Mouse (Mus musculus) layer of hippocampus, postnatal 25 days (tissue): ENCODE results near the gene Padi1. TPM values are rescaled to one million over a fixed set of nuclear protein-coding genes. Genes with fewer than 3 reads are reported as not detected.

Experiments
- DNase-seq, 2 experiments: peaks; one replicate each; pipeline ENCODE4 v3.0.0; 2022; ENCODE audit warnings: mixed read lengths in 2 of 2, low spot score in 1 of 2; ENCODE audit errors: extremely low spot score in 1 of 2
- total RNA-seq, 2 experiments: library from RNA; stranded (reverse); gene quantifications; 2 replicates each; pipeline ENCODE4 v1.2.3; 2021

The Padi1 gene
- total RNA-seq, 2 experiments from 2014 or later = not detected

DNA sequence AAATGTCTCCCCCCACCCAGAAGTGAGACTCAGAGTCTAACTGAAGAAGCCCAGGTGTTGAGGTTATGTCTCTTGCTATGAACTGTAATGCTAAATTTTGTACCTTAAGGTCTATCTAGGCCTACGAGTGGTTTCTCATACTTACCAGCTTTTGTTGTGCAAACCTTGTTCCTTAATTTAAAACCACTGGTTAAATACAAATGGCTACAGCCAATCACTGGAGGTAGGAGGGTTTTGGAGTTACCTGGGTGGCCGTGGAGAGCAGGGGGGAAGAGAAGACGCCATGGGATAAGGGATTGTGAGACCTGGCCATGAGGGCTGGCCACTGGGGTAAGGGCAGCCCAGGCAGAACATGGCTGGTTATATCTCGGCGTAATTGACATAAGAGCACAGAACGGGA, 57.3 kb downstream of the Padi1 start:
- no peak for DNase-seq

DNA sequence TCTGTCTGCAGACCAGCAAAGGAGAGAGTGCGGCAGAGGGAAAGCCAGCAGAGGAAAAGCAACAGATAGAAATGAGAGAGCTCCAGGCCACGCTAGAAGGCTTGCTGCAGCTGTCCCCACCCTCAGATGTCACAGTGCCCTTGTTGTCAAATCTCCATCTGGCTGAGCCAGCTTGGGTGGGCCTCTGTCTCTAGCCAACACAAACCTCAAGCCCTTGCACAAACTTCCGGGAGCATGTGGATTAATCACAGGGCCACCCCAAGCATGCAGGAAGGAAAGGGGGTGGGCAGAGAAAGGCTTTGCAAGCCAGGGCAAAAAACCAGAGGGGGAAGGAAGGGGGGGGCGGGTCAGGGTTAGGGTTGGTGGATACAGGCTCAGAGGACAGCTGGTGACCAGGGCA, 58.2 kb downstream of the Padi1 start:
- DNase-seq = no peak

DNA sequence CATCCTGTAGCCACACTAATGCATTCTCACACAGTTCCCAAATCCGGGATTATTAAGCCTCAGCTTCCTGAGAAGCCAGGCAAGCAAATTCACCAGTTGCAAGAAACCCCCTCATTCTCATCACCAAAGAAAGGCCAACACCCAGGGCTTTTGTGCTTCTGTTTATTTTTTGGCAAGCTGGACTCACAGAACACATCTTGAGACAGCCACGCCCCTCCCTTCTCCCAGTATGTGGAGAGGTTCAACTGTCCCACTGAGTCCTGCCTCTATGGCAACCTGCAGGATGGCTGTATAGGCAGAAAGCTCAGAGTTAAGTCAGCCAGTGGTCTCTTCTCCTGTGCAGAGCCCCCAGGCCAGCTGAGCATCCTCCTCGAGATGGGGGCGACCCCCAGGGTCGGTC, 60.4 kb downstream of the Padi1 start:
- no peak for DNase-seq

DNA sequence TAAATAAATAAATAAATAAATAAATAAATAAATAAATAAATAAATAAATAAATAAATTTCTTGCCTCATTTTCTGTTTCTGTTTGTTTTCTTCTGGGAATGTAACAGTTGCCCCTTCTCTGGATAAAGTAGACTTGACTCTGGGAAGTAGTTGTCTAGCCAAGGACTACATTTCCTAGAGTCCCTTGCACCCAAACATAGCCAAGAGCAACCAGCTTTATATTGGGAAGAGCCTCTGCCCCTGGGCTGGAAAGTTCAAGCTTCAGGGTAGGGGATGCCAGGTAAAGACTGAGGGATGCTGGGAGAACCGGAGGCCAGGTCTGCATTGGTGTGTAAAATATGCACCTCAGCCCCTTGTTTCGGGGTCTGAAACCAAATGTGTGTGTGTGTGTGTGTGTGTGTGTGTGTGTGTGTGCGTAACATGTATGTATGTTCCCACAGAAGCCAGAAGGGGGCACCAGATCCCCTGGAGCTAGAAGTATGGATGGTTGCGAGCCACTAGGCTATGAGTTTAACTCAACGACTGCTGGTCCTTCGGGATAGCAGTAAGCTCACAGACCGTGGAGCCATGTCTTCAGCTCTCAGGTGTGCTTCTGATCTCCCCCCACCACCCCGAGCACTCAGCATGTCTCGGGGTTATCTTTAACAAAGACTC, 61.2 kb downstream of the Padi1 start:
- DNase-seq = no peak

DNA sequence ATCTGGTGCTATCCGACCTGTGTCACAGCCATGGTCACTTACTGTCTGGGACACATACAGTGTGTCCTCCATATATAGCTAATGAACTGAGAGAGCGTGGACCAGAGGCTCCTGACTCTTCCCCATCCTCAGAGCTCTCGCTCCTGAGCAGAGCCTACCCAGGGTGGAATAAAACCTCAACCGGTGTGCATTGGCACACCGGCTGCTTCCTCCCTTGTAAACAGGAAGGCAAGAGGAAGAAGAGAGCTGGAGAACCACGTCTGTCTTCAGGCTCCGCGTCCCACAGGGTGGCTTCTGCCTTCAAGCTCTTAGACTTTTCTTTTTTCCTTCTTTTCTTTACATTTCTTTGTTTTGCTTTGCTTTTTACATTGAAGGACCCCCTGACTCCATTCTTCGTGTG, 62.8 kb downstream of the Padi1 start:
- no peak for DNase-seq

DNA sequence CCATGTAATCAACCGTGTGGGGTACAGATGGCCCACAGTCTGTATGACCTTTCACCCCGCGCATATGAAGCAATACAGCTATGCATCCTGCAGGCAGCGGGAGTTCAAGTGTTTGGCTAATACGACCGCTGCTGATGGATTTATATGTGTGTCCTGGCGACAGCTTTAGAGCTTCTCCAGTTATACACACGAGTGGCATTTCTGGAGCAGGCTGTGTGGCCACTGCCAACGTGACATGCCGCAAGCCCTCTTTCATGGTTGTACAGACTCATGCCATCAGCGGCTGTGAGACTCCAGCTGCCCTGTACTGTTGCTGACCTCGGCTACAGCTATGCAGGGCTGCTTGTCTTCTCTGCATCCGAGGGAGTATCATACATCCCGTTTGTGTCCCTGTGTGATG, 65.1 kb downstream of the Padi1 start:
- DNase-seq = no peak

DNA sequence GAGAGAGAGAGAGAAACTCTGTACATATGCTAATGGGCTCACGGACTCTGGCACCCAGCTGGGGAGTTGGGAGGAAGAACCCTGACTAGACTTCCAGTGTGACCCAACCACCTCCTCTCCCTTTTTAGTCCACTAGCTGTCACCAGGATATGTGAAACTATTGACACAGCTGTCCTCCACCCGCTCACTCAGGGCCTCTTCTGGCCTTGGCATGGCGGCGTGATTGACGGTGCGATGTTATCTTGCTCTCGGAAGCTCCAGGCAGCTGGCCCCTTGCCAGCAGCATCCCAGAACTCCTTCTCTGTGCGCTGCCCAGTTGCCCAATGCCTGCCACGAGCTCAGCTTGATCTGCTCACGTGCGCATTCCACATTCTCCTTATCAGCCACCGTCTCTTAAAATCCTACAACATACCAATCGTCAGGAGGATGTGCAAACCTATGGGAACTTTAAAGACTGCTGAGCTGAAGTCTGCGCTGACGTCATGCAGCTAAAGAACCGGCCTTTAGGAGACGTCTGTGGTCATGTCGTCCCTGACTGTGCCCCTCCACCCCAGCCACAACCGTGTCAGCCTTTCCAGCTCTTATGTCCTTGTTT, 65.7 kb downstream of the Padi1 start:
- no peak for DNase-seq

DNA sequence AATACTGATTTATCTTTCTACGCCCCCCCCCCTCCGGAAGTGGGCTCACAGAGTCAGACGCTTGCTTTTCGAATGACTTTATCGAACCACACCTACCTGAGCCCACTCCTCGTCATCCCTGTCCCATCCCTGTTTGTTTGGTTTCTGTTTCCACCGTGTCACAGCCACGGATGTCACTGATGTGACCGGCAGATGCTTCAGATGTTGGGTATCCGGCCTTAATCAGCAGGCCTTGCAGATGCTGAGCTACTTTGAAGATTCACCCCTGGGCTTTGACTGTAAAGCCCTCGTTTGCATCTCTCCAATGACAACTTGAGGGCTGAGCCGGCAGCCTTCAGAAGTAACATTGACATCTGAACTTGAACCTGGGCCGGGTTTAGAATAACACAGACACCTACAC, 69.0 kb downstream of the Padi1 start:
- no peak for DNase-seq

DNA sequence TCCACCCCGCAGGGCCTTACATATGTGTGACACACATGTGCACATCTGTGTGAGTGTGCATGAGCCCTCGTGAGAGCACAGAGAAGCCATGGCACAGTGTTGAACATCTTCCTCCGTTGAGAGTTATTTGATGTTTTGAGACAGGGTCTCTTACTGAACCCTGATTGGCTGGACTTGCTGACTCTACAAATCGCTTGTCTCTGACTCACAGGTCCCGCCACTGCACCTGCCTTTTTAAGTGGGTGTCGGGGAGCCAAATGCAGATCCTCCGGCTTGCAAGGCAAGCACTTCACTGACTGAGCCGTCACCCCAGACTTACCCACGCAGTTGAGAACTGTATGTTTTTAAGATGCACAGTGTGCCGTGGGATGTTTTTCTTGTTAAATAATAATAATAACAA, 69.7 kb downstream of the Padi1 start:
- DNase-seq = no peak

DNA sequence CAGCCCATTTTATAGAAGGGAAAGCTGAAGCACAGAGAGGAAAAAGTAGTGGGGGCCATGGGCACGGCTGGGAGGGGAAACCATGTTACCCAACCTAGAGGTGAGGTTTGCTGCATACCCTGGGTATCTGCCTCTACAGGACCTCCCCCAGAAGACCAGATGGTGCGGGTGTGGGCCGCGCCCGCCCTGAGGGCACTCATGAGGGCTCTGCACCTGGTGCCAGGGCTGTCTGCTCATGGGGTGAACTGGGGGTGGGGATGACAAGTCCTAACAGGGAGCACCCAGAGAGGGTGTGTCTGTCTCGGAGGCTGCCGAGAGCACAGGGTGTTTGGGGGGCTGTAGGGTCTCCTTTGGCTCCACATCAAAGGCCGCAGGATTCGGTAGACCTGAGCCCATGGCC, 70.7 kb downstream of the Padi1 start:
- no peak for DNase-seq

DNA sequence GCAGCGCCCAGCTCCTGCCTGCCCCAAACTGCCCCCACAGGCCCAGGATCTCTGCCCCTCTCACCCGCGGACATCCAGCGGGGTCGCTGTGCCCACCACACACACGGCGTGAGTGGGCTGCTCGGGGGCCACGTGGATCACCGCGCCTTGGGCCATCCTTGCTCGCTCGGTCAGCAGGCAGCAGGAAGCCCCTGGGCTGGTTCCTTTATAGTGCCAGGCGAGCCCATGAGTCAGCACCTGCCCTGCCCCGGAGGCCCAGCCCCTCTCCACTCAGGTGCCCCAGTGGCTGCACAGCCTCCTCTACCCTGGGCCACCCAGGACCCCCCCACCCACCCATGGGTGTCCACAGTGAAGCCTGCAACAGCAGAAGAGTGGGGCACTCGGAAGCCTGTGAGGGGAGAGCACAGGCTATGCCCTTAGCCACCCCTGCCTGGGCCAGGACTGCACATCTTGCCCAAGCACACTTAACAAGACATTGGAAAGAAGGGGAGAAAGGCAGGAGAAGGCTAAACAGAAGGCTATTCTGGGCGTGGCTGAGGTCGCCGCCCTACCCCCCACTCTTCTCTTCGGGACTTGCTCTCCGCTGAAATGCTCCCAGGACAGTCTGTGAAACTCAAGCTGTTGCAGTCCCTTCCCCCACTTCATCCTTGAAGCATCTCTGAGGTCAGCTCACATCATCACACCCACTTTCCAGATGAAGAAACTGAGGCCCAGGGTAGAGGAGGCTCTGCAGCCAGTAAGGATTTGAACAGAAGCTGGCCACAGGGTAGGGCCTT, 71.4 kb downstream of the Padi1 start, which contains the start of gene Padi4:
TSS of gene Padi4 (minus strand) at position 212 of the 776 bp plus-strand sequence.
- no peak for DNase-seq

DNA sequence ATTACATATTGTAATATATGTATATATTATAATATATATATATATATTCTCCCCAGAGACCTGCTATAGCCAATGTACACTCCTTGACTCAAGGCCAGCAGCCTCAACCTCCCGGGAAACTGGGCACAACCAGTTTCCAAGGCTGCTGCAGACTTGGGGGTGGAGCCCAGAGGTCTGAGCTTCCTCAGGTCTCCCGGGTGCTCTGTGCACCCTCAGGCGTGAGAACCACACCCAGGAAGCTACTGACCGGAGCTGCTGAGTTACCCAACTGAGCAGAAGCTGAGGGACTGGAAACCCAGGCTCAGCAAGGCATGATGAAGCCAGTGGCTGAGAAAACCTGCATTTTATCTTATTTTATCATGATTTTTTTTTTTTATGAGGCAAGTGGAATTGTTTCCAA, 74.5 kb downstream of the Padi1 start:
- DNase-seq = no peak

DNA sequence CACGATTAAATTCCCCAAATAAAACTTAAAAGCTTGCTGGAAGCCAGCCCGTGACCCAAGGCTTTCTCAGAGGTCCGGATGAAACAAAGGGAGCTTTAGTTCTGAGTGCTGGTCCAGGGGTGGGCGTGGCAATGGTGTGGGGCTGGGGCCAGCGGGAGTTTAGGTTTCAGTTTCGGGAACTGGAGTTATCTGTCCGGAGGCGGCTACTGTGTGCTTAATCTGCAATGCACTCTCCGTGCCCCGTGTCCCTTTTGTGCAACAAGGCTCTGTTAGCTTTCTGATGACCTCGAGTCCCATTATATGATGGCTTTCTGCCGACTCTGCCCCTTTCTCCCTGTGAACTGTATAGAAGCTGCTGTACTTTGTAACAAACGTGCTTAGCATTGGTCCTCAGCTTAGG, 75.1 kb downstream of the Padi1 start:
- no peak for DNase-seq

DNA sequence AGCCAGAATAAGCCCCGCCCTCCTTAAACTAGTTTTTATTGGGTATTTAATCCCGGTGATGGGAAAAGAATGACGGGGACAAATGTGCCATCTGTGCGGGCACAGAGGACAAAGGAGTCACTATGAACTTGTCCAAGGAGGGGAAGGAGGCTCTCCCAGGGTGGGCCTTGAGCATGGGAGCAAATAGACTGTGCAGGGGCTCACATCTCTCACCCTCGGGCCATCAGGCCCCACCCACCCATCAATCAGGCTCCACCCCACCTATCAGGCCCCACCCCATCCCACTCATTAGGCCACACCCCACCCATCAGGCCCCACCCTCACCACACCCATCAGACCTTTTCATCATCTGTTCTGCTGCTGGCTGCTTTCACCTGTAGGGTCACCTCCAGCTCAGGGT, 76.6 kb downstream of the Padi1 start:
- no peak for DNase-seq

DNA sequence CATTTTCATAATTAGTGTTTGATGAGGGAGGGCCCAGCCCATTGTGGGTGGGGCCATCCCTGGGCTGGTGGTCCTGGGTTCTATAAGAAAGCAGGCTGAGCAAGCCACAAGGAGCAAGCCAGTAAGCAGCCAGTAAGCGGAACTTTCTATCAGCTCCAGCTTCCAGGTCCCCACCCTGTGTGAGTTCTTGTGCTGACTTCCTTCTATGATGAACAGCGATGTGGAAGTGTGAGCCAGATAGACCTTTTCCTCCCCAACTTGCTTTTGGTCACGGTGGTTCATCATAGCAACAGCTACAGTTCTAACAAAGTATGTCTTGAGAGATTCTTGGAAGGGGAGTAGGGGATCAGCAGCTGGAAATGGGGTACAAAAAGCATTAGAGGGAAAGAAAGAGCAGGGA, 79.6 kb downstream of the Padi1 start:
- no peak for DNase-seq

DNA sequence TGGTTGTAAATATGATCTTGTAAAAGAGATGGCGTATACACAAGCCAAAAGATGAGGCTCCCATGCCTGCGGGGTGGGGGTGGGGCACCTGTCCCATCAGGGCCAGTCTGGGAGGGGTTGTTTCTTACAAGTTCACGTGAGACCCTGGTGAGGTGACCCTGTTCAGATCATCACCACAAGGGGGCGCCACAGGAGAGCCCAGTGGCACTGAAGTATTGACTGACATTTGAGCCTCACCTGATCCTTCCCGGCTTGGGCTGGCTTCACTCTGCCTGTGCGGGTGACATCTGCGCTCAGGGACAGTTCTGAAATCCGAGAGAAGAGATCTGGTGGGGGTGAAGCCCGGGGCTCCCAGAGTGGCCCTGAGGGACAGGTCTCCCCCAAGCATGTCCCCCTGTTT, 82.4 kb downstream of the Padi1 start:
- DNase-seq = peak; percentile 17 to 55

Other genes starting within 250 kb of the Padi1 start
- 10 to 100 TPM; 43.4 to 46.6 TPM for gene Arhgef10l, start 179.8 kb downstream of the Padi1 start, total RNA-seq
- 10 to 100 TPM; 87.9 to 88.8 TPM for gene Rcc2, start 145.2 kb downstream of the Padi1 start, total RNA-seq
- not detected for gene Padi6, start 103.1 kb downstream of the Padi1 start, total RNA-seq
- gene Padi4, start 71.5 kb downstream of the Padi1 start, total RNA-seq = not detected
- not detected for gene Padi3, start 35.1 kb downstream of the Padi1 start, total RNA-seq
- 10 to 100 TPM; 21.2 to 22.2 TPM for gene Padi2, start 60.6 kb upstream of the Padi1 start, total RNA-seq
- gene Sdhb, start 115.4 kb upstream of the Padi1 start, total RNA-seq = 100 to 1,000 TPM; 182 to 190 TPM
- 100 to 1,000 TPM; 168 to 172 TPM for gene Atp13a2, start 141.1 kb upstream of the Padi1 start, total RNA-seq
- gene Mfap2, start 164.6 kb upstream of the Padi1 start, total RNA-seq = 1 to 10 TPM; 5.2 to 5.7 TPM
- gene Crocc, start 214.8 kb upstream of the Padi1 start, total RNA-seq = 10 to 100 TPM; 46.3 to 73.9 TPM
- 10 to 100 TPM; 41.2 to 46.5 TPM for gene Necap2, start 232.6 kb upstream of the Padi1 start, total RNA-seq
- gene Spata21, start 242.6 kb upstream of the Padi1 start, total RNA-seq = under 1 TPM; 0.17 to 0.21 TPM